Mouse (Mus musculus) forebrain, embryonic 16.5 days (tissue): ENCODE measurements at regions not wholly inside any gene's neighbourhood (a gene's known extent, or its start where the extent isn't known, plus 50 kb on each side); places are given as distances from the start of the nearest gene placed in this dataset.

ENCODE experiments used
- ATAC-seq: fragments of 200-750 bp; cut with Nextera tagmentation; 2 replicates; pipeline ENCODE4 v1.8.0; 2017; ENCODE audit warnings: mild to moderate bottlenecking, moderate library complexity
- H3K27ac ChIP-seq: fragments of 300-500 bp; sonication (generic); 2 replicates; pipeline ENCODE4 v1.5.1; 2014; ENCODE audit warnings: low read length, control low read depth
- H3K27me3 ChIP-seq: fragments of 300-500 bp; sonication (generic); replicated peaks from 2 replicates; pipeline ENCODE4 v1.6.1; 2014; ENCODE audit warnings: low read length; ENCODE audit not compliant: control insufficient read depth, insufficient read depth
- H3K36me3 ChIP-seq: fragments of 300-500 bp; sonication (generic); 2 replicates; pipeline ENCODE4 v1.6.1; 2014; ENCODE audit not compliant: control insufficient read depth, insufficient read depth
- H3K4me1 ChIP-seq: fragments of 300-500 bp; sonication (generic); replicated peaks from 2 replicates; pipeline ENCODE4 v1.6.1; 2014; ENCODE audit warnings: low read length; ENCODE audit not compliant: control insufficient read depth, insufficient read depth
- H3K4me2 ChIP-seq: fragments of 300-500 bp; sonication (generic); 2 replicates; pipeline ENCODE4 v1.6.1; 2014; ENCODE audit warnings: mild to moderate bottlenecking, low read length, control low read depth
- H3K4me3 ChIP-seq: fragments of 300-500 bp; sonication (generic); replicated peaks from 2 replicates; pipeline ENCODE4 v1.5.1; 2014; ENCODE audit warnings: mild to moderate bottlenecking, low read length, control low read depth
- H3K9ac ChIP-seq: fragments of 300-500 bp; sonication (generic); replicated peaks from 2 replicates; pipeline ENCODE4 v1.6.1; 2014; ENCODE audit warnings: low read depth, low read length, control low read depth
- H3K9me3 ChIP-seq: fragments of 300-500 bp; sonication (generic); 2 replicates; pipeline ENCODE4 v1.6.1; 2016; ENCODE audit warnings: low read length; ENCODE audit not compliant: control insufficient read depth
- WGBS: fragments of 180-500 bp; shearing (Covaris S2); extraction: QIAGEN DNeasy Blood & Tissue Kit; methylation state at CpG from one replicate; pipeline ENCODE4 v1.1.7; 2014; 5-methylcytosine and 5-hydroxymethylcytosine counted together

DNA sequence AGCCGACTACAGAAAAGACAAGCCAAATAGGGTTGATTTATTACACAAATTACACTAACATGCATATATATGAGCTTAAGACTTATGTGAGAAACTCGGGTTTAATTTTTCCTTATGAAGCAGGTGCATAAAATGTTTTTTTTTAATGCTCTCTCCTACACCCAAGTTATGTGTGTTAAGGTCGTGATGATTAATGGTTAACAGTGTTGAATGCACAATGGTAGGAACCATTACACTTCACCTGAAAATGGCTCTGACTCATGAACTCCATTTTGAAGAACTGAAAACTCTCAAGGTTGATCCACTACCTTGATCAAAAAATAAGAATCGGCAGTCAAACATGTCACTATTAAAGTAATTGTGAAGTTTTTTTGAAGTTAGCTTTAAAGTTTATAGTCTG lies 59.4 kb upstream of the Ifne start:
- Histone ChIP-seq H3K4me1 (peaks cover 4% of the 10 kb centered on the region), H3K27ac (no peak overlapping the region), H3K36me3 (no peaks in the 10 kb centered on the region), H3K9me3 (no peaks in the 10 kb centered on the region), H3K27me3 (peaks cover 5% of the 10 kb centered on the region), H3K4me2 (no peak overlapping the region), H3K4me3 (no peak overlapping the region), H3K9ac (no peak overlapping the region)
- ATAC-seq, result no peak
- 66% methylated on average over 4 of the region's 4 CpGs for WGBS

DNA sequence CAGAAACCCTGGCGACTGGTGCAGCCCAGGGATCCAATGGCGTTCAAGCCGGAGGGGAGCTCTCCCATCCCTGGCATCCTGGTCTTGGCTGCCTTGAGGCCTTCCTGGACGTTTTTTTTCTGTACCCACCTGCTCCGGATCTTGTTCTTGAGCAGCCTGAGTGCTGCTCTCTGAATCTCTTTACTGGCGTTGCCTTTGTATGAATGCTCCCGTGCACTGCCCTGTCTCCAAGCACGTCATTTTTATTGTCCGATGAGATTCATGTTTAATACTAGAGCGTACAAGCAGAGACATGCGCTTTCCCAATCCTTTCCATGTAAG lies 58.7 kb upstream of the Ifne start:
- peak overlapping the region; percentile 70 for H3K4me3 ChIP-seq
- 7% methylated on average over 11 of the region's 11 CpGs for WGBS
- no peaks in the 10 kb centered on the region for H3K36me3 ChIP-seq
- peak overlapping the region; percentile 85 for H3K4me2 ChIP-seq
- peaks cover 4% of the 10 kb centered on the region for H3K4me1 ChIP-seq
- no peak for ATAC-seq
- H3K9me3 ChIP-seq, result no peaks in the 10 kb centered on the region
- peak overlapping the region; percentile 56; the same call in 1 of the 2 replicates for H3K27ac ChIP-seq
- peaks cover 7% of the 10 kb centered on the region for H3K27me3 ChIP-seq
- H3K9ac ChIP-seq, result peak overlapping the region; percentile 82

- peak overlapping the region; percentile 70 for H3K4me3 ChIP-seq
- WGBS, result under 1% methylated on average over 88 of the region's 104 CpGs
- peak; percentile 94 for ATAC-seq
- no peaks in the 10 kb centered on the region for H3K36me3 ChIP-seq
- no peaks in the 10 kb centered on the region for H3K9me3 ChIP-seq
- H3K4me1 ChIP-seq, result peaks cover 4% of the 10 kb centered on the region
- H3K4me2 ChIP-seq, result peak overlapping the region; percentile 85
- peaks cover 7% of the 10 kb centered on the region for H3K27me3 ChIP-seq
- peak overlapping the region; percentile 56; the same call in 1 of the 2 replicates for H3K27ac ChIP-seq
- peak overlapping the region; percentile 82 for H3K9ac ChIP-seq
These were observed 58.1 kb upstream of the Ifne start for GRCm38 (mm10) chr4:88937866-88938711.

DNA sequence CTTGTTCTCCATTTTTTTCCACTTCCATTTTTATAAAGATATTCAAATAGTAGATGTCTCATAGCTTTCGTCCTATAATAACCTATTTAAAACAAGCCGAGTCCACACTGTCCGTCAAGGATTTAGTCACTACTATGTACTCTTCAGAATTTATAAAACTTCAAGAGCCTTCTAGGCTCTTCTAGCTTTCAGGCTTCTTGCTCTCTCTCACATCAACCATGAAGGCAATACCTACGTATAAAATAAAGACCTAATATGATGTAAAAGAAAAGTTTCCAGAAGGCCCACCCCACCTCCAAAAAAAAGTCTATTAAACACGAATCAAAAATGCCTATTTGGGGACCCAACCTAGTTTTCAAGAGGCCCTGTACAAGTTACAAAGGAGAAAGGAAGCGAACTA lies 57.0 kb upstream of the Ifne start:
- 68% methylated on average over 6 of the region's 6 CpGs for WGBS
- Histone ChIP-seq H3K4me2 (no peak overlapping the region), H3K27ac (no peak overlapping the region), H3K4me1 (peaks cover 4% of the 10 kb centered on the region), H3K9ac (no peak overlapping the region), H3K36me3 (no peaks in the 10 kb centered on the region), H3K27me3 (peaks cover 7% of the 10 kb centered on the region), H3K4me3 (no peak overlapping the region), H3K9me3 (no peaks in the 10 kb centered on the region)
- no peak for ATAC-seq

DNA sequence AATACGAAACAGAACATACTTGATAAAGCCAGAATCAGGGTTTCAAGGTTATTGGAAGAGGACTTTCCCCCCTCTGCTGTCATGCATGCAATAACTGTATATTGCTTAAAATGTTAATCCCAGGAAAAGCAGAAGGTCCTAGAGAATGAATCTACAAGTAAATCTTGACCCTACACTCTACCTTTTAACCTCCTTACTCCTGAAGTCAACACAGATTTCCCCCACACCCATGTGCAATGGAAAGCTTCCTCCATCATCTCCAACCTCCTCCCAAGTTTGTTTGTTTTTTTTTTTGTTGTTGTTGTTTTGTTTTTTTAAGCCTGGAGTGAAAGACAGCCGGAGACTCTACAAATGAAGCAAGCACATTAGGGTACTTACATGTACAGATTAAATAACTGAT lies 55.9 kb upstream of the Ifne start:
- Histone ChIP-seq H3K36me3 (no peaks in the 10 kb centered on the region), H3K27me3 (peaks cover 7% of the 10 kb centered on the region), H3K4me3 (no peak overlapping the region), H3K4me1 (peaks cover 4% of the 10 kb centered on the region), H3K4me2 (no peak overlapping the region), H3K9me3 (no peaks in the 10 kb centered on the region), H3K27ac (no peak overlapping the region), H3K9ac (no peak overlapping the region)
- 79% methylated on average over 2 of the region's 2 CpGs for WGBS
- ATAC-seq, result no peak

GRCm38 (mm10) chr4:88935316-88935715 lies 55.3 kb upstream of the Ifne start:
- H3K9ac ChIP-seq, result no peak overlapping the region
- no peak overlapping the region for H3K4me2 ChIP-seq
- no peak overlapping the region for H3K4me3 ChIP-seq
- no peak overlapping the region for H3K27ac ChIP-seq
- whole genome bisulfite sequencing, result 74% methylated on average over 7 of the region's 7 CpGs
- no peaks in the 10 kb centered on the region for H3K36me3 ChIP-seq
- H3K4me1 ChIP-seq, result peaks cover 4% of the 10 kb centered on the region
- ATAC-seq, result no peak
- H3K27me3 ChIP-seq, result peaks cover 7% of the 10 kb centered on the region
- H3K9me3 ChIP-seq, result no peaks in the 10 kb centered on the region

DNA sequence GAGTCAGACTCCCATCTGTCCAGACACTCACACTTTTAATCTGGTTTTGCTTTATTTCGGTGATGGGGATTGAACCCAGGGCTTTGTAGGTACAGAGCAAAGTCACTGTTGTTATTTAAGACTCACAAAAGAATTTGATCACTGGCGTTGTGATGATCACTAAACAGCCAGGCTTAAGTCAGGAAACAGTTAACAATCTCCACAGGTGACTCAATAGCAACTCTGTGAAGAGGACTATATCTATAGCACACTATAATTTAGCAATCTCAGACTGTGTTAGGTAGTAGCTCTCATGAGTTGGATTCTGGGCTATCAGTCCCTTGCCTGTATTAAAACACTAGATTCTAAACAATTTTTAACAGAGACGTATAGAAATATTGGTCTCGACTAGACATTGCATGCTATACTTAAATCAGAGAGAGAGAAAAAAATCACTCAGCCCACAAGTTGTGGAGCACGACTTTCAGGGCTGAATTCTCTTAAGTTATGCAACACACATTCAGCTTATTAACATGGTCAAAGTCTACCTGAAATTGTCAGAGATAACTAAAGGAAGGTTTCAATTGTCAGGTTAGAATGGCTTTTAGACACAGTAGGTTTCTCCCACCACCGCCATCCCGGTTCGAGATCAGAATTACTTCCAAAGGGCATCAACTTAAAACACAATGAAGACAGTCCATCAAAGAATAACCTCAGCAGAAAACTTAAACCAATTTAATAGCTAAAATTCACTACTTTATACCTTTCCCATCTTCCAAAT lies 54.4 kb upstream of the Ifne start:
- Histone ChIP-seq H3K27ac (no peak overlapping the region), H3K36me3 (no peaks in the 10 kb centered on the region), H3K9me3 (no peaks in the 10 kb centered on the region), H3K4me1 (peaks cover 4% of the 10 kb centered on the region), H3K27me3 (peaks cover 7% of the 10 kb centered on the region), H3K9ac (no peak overlapping the region), H3K4me2 (no peak overlapping the region), H3K4me3 (no peak overlapping the region)
- WGBS, result 77% methylated on average over 8 of the region's 8 CpGs
- no peak for ATAC-seq

- peaks cover 3% of the 10 kb centered on the region; the same call in 1 of the 2 replicates for H3K27me3 ChIP-seq
- no peak overlapping the region for H3K9ac ChIP-seq
- no peaks in the 10 kb centered on the region for H3K4me1 ChIP-seq
- WGBS, result 89% methylated on average over 9 of the region's 9 CpGs
- no peak overlapping the region for H3K27ac ChIP-seq
- no peak overlapping the region for H3K4me3 ChIP-seq
- H3K4me2 ChIP-seq, result no peak overlapping the region
- H3K9me3 ChIP-seq, result no peaks in the 10 kb centered on the region
- H3K36me3 ChIP-seq, result no peaks in the 10 kb centered on the region
- ATAC-seq, result no peak
These were observed 51.2 kb upstream of the Ifne start for GRCm38 (mm10) chr4:88931217-88931616.
